Mouse (Mus musculus) natural killer cell, adult 2 months (primary cell): ENCODE results near the gene Ushbp1.
"Not testable (repeated sequence)": the region's sequence is repeated elsewhere in the genome, so short reads cannot be mapped to it uniquely, and the experiment has no call there.

Experiments used
- DNase-seq, 2 experiments: peaks; one replicate each; pipeline ENCODE4 v3.0.0; 2022; ENCODE audit warnings: low spot score in 2 of 2

Ushbp1 gene

GRCm38 (mm10) chr8:71370711-71371235, 24.8 kb downstream of the Ushbp1 start:
- DNase-seq, result no peak

GRCm38 (mm10) chr8:71369040-71369718, 26.4 kb downstream of the Ushbp1 start:
- no peak for DNase-seq

- DNase-seq, result no peak
Observed at GRCm38 (mm10) chr8:71368366-71368765, 27.2 kb downstream of the Ushbp1 start.

GRCm38 (mm10) chr8:71367529-71368176, 27.9 kb downstream of the Ushbp1 start:
- DNase-seq, result no peak

GRCm38 (mm10) chr8:71366771-71367528, 28.7 kb downstream of the Ushbp1 start, which contains the start of gene Use1:
Gene Use1 (plus strand): TSS chr8:71366848.
- DNase-seq, result peak; percentile 88 to 89

- DNase-seq, result no peak
Observed at GRCm38 (mm10) chr8:71358026-71358425, 37.6 kb downstream of the Ushbp1 start.

- no peak for DNase-seq
Observed at GRCm38 (mm10) chr8:71351520-71351919, 44.1 kb downstream of the Ushbp1 start.

GRCm38 (mm10) chr8:71351117-71351516, 44.5 kb downstream of the Ushbp1 start:
- DNase-seq, result no peak

GRCm38 (mm10) chr8:71346581-71346980, 49.0 kb downstream of the Ushbp1 start:
- no peak for DNase-seq

GRCm38 (mm10) chr8:71340625-71341024, 55.0 kb downstream of the Ushbp1 start:
- peak in 1 of 2 experiments; percentile 16 for DNase-seq

- not testable (repeated sequence) for DNase-seq
Observed at GRCm38 (mm10) chr8:71337834-71338233, 57.8 kb downstream of the Ushbp1 start.
